Mouse (Mus musculus) G1E (cell line): ENCODE data around the gene Ptma. TPM values are rescaled to one million over a fixed set of nuclear protein-coding genes. Genes with fewer than 3 reads are reported as not detected.

Source experiments
- ATAC-seq: 2 replicates; pipeline ENCODE4 v1.8.0; 2016; ENCODE audit warnings: mild to moderate bottlenecking; ENCODE audit not compliant: insufficient number of reproducible peaks, poor library complexity, low FRiP score, severe bottlenecking; ENCODE audit errors: extremely low read depth
- DNase-seq: peaks from one replicate; pipeline ENCODE4 v3.0.0; 2012; ENCODE audit warnings: low spot score
- H3K27me3 ChIP-seq: 2 replicates; pipeline ENCODE4 v1.6.1; 2012; ENCODE audit warnings: mild to moderate bottlenecking, low read length, inconsistent platforms; ENCODE audit not compliant: insufficient read depth
- H3K36me3 ChIP-seq: replicated peaks from 2 replicates; pipeline ENCODE3; 2012; ENCODE audit warnings: mild to moderate bottlenecking, inconsistent platforms
- H3K4me1 ChIP-seq: 2 replicates; pipeline ENCODE4 v1.6.1; 2012; ENCODE audit warnings: low read depth, low read length, inconsistent platforms, mixed read lengths; ENCODE audit not compliant: insufficient read depth
- H3K4me3 ChIP-seq: 2 replicates; pipeline ENCODE4 v1.5.1; 2012; ENCODE audit warnings: low read depth, mild to moderate bottlenecking, inconsistent platforms, low read length, moderate library complexity, mixed read lengths
- H3K9me3 ChIP-seq: replicated peaks from 2 replicates; pipeline ENCODE4 v1.6.1; 2012; ENCODE audit warnings: inconsistent platforms
- CTCF ChIP-seq: IDR thresholded peaks from 2 replicates; pipeline ENCODE4 v1.5.1; 2012; ENCODE audit warnings: low read depth, low read length, inconsistent platforms, mixed read lengths
- GATA1 ChIP-seq: IDR thresholded peaks from 2 replicates; pipeline ENCODE4 v1.6.1; 2012; ENCODE audit warnings: borderline replicate concordance, low read length, inconsistent platforms, mixed read lengths
- GATA2 ChIP-seq: IDR thresholded peaks from 2 replicates; pipeline ENCODE4 v1.6.1; 2012; ENCODE audit warnings: low read depth, low read length, inconsistent platforms, borderline replicate concordance
- POLR2AphosphoS5 ChIP-seq: IDR thresholded peaks from 2 replicates; pipeline ENCODE4 v1.6.1; 2012; ENCODE audit warnings: low read depth, low read length, inconsistent platforms; ENCODE audit not compliant: insufficient replicate concordance
- TAL1 ChIP-seq: conservative IDR thresholded peaks from 2 replicates; pipeline ENCODE4 v1.6.1; 2012; ENCODE audit warnings: low read depth, low read length, inconsistent platforms, mixed read lengths
- polyA plus RNA-seq: library from polyadenylated mRNA; stranded (reverse); fragments of >175 nt; gene quantifications from 2 replicates; pipeline ENCODE4 v1.2.3, GENCODE M21; 2012
- total RNA-seq, 2 experiments: library from RNA; stranded (forward) in 1 of 2; stranded (reverse) in 1 of 2; fragments of 200-1000 nt in 1 of 2; fragments of >200 nt in 1 of 2; fragmentation: Nextera tagmentation in 1 of 2; gene quantifications; 2 replicates each; pipeline ENCODE4 v1.2.3; 2014 to 2017

Ptma gene
- total and polyA plus RNA-seq, 3 experiments = 2,671 to 14,052 (median 4,796) TPM

DNA sequence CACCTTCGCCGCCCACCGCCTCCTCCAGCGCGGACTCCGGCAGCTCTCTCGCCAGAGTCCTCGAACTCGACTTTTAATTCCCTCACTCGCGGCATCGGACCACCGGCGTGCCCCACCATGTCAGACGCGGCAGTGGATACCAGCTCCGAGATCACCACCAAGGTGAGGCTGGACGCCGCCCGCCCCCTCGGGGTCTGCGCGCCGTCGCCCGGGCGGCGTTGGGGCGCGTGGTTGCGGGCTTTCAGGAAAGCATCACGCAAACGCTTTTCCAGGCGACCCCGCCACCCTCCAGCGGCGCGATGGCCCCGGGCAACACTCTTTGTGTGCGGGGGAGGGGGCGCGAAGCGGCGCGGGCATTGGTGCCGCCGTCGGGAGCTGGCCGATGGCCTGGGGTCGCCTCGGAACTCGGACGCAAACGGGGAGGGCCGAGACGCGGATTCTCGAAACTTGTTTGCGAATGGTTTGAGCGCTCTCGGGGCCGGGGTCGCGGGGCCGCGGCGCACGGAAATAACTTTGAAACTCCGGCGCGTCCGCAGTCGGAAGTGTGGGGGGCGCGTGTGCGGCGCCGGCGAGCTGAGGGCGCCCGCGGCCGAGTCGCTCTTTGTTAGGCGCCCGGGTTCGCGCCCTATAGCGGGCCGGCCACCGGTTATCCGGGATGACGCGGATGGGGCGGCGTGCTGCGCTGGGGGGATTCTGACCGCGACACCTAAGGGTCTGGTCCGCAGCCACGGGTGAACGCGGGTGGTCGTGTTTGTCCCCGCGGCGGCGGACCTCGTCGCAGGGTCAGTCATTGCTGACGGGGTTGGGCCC, 468 bp downstream of the Ptma start:
- Histone ChIP-seq H3K4me1 (peaks cover 67% of the 10 kb centered on the region), H3K27me3 (peaks cover 6% of the 10 kb centered on the region; the same call in 1 of the 2 replicates), H3K9me3 (no peaks in the 10 kb centered on the region), H3K36me3 (peaks cover 42% of the 10 kb centered on the region), H3K4me3 (peak overlapping the region; percentile 90)
- TF ChIP-seq GATA2 (no peak), CTCF (no peak), POLR2AphosphoS5 (peak; percentile 93; the same call in 1 of the 2 replicates), TAL1 (no peak), GATA1 (no peak)
- ATAC-seq = no peak
- DNase-seq = no peak

DNA sequence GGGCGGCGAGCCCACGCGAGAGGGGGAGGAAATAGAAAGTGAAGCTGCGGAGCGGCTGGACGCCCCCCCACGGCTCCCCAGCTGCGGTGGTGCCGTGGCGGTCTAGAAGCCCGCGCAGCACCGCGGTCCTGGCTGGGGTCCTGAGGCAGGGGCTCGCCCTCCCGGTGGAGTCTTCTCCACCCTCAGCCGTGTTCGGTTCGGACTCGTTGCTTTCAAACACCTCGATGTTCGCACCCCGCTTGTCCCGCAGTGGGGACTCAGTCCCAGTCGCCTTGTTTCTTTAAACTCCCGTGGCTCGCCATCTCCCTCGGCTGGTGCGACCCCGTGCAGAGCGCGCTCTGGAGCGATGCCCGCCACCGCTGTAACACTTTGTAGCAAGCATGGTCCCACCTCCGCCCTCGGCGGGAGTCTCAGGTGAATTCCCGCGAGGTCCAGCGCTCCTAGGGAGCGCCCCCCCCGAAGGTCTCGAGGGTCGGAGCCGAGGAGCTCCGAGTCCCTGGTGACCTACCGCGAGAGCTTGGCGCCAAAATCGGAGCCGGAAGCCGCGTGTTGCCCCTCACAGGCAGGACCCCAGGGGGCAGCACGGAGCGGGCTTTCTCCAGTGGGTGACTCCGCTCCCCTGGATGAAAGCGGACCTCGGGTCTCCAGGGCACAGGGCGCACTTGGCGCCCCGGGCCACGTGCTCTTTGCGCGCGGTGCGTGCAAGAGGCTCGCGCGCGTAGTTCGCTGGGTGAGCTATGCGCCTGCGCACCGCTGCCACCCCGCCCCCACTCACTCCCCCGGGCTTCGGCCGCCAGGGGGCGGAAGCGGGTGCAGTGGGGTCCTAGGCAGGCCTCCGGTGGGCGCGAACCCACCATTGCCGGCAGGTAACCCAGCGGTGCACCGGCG, 1.3 kb downstream of the Ptma start:
- no peaks in the 10 kb centered on the region for H3K9me3 ChIP-seq
- DNase-seq (peak; percentile 96), ATAC-seq (peak; percentile 2; the same call in 1 of the 2 replicates)
- H3K27me3 ChIP-seq = no peaks in the 10 kb centered on the region
- peaks cover 47% of the 10 kb centered on the region for H3K36me3 ChIP-seq
- TF ChIP-seq POLR2AphosphoS5 (peak; percentile 96), TAL1 (no peak), CTCF (peak; percentile 66)
- H3K4me1 ChIP-seq = peaks cover 67% of the 10 kb centered on the region
- peak overlapping the region; percentile 90 for H3K4me3 ChIP-seq

DNA sequence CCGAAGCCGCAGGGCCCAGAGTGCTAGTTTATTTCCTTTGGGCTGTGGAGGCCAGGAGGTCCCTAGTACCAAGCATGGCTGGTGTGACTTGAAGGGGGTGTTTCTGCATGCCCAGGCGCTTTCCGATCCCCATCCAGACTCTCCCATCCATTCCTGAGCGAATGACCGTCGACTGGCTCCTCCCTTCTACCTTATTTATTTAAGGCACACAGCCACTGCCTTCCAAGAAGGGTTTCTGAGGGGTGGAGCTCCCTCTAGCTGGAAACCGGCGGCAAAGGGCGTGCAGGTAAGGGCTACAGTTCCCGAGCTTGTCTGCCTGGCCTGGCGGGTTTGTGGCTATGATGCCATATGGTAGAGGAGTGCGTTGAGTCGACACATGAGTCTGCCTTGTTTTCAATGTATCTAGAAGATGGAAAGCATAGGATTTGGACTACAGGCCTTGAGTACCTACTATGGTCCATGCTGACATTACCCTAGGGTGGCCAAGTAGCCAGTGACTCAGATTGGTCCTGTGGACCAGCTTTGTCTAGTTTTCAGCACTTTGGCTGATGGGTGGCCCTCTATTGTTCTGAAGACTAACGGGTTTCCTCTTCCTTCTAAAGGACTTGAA, 2.1 kb downstream of the Ptma start:
- no peak for ATAC-seq
- no peak for DNase-seq
- peak overlapping the region; percentile 90 for H3K4me3 ChIP-seq

DNA sequence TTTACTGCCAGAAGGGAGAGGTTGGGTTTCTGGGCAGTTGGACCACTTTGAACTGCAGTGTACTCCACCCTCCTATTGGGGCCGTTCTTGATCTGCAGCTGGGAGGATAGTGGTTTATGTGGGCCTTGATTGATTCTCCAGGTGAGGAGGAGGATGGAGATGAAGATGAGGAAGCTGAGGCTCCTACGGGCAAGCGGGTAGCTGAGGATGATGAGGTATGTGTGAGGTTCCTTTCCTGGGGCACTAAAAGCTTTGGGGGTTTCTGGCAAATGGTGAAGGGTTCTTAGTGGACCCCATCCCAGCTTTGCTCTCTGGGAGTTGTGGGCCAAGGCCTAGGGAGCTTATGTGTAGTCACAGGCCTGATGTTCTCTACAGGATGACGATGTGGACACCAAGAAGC, 3.1 kb downstream of the Ptma start:
- H3K4me1 ChIP-seq = peaks cover 52% of the 10 kb centered on the region
- peaks cover 56% of the 10 kb centered on the region for H3K36me3 ChIP-seq
- TF ChIP-seq GATA1 = no peak
- TF ChIP-seq TAL1 = no peak
- TF ChIP-seq CTCF = no peak
- no peak for TF ChIP-seq GATA2
- no peak for TF ChIP-seq POLR2AphosphoS5
- H3K4me3 ChIP-seq = peak overlapping the region; percentile 90
- peaks cover 6% of the 10 kb centered on the region for H3K9me3 ChIP-seq
- DNase-seq = no peak
- H3K27me3 ChIP-seq = no peaks in the 10 kb centered on the region
- no peak for ATAC-seq

More for the DNA sequence above, 2.1 kb downstream of the Ptma start:
- H3K9me3 ChIP-seq = peaks cover 5% of the 10 kb centered on the region
- peaks cover 54% of the 10 kb centered on the region for H3K36me3 ChIP-seq
- TF ChIP-seq POLR2AphosphoS5 = peak; percentile 92
- TF ChIP-seq GATA2 = no peak
- H3K27me3 ChIP-seq = no peaks in the 10 kb centered on the region
- peaks cover 61% of the 10 kb centered on the region for H3K4me1 ChIP-seq

GRCm38 (mm10) chr1:86530871-86531546, 4.5 kb downstream of the Ptma start:
- Histone ChIP-seq H3K4me3 (no peak overlapping the region; the same call in 1 of the 2 replicates), H3K4me1 (peaks cover 39% of the 10 kb centered on the region), H3K9me3 (peaks cover 6% of the 10 kb centered on the region), H3K36me3 (peaks cover 58% of the 10 kb centered on the region), H3K27me3 (no peaks in the 10 kb centered on the region)
- TF ChIP-seq POLR2AphosphoS5 (peak; percentile 59; the same call in 1 of the 2 replicates), TAL1 (no peak), GATA2 (no peak)
- DNase-seq (no peak), ATAC-seq (no peak)
